10 mouse cellular contexts compared by ENCODE assay signal in genomic region chr5:112299399-112299798, GRCm38 (mm10). TPM values are rescaled to one million over a fixed set of nuclear protein-coding genes. Genes with fewer than 3 reads are reported as not detected.
DNase-seq lines count a peak whose midpoint lies in the region; ATAC-seq and TF ChIP-seq lines count a peak whose summit lies in the region.
"Had no signal": no experiment of that assay in that cellular context is flagged by ENCODE, and none has a peak within 500 bp of the region (broad histone marks: within the 10 kb centered on the region; RNA-seq: fewer than 3 reads in every experiment).

No protein-coding gene starts in this region.

- H3K4me2 ChIP-seq in heart, embryonic 15.5 days, result no peak overlapping the region
- H3K4me2 ChIP-seq in midbrain, embryonic 12.5 days (replicated peaks), result no peak overlapping the region
- no peak overlapping the region for H3K4me2 ChIP-seq in midbrain, embryonic 13.5 days (replicated peaks)
- no peak overlapping the region for H3K4me2 ChIP-seq in heart, postnatal 0 days (ENCODE audit: low read depth, low read length)
- H3K4me2 ChIP-seq in liver, postnatal 0 days (ENCODE audit: low read depth, low read length), result no peak overlapping the region
- H3K4me2 ChIP-seq: embryonic facial prominence, embryonic 13.5 days had no signal

- DNase-seq in heart, adult 8-10 months (ENCODE audit: low spot score), result no peak
- no peak for DNase-seq in heart, postnatal 0 days (ENCODE audit: low spot score)
- DNase-seq in liver, postnatal 0 days, result no peak
- no peak for DNase-seq in right cerebral cortex, postnatal 25 days
- DNase-seq: cerebellum, adult 9-10 months had no signal

- H3K36me3 ChIP-seq in heart, embryonic 15.5 days, result no peaks in the 10 kb centered on the region
- no peaks in the 10 kb centered on the region for H3K36me3 ChIP-seq in midbrain, embryonic 12.5 days
- H3K36me3 ChIP-seq in midbrain, embryonic 13.5 days, result no peaks in the 10 kb centered on the region
- H3K36me3 ChIP-seq in heart, postnatal 0 days (replicated peaks; ENCODE audit: control insufficient read depth, insufficient read depth, low read length), result no peaks in the 10 kb centered on the region; the same call in 1 of the 2 replicates
- no peaks in the 10 kb centered on the region for H3K36me3 ChIP-seq in liver, postnatal 0 days (replicated peaks; ENCODE audit: insufficient read depth, low read length)

- no peaks in the 10 kb centered on the region for H3K9me3 ChIP-seq in heart, embryonic 15.5 days (replicated peaks)
- no peaks in the 10 kb centered on the region for H3K9me3 ChIP-seq in midbrain, embryonic 12.5 days
- H3K9me3 ChIP-seq in midbrain, embryonic 13.5 days, result no peaks in the 10 kb centered on the region
- H3K9me3 ChIP-seq in heart, postnatal 0 days (replicated peaks; ENCODE audit: control insufficient read depth, low read length), result no peaks in the 10 kb centered on the region
- no peaks in the 10 kb centered on the region for H3K9me3 ChIP-seq in liver, postnatal 0 days (ENCODE audit: low read length)
- H3K9me3 ChIP-seq: embryonic facial prominence, embryonic 13.5 days had no signal

- H3K9ac ChIP-seq in heart, embryonic 15.5 days, result no peak overlapping the region
- H3K9ac ChIP-seq in midbrain, embryonic 12.5 days (replicated peaks), result no peak overlapping the region
- H3K9ac ChIP-seq in midbrain, embryonic 13.5 days (replicated peaks), result no peak overlapping the region
- no peak overlapping the region for H3K9ac ChIP-seq in heart, postnatal 0 days (replicated peaks; ENCODE audit: low read depth, low read length)
- no peak overlapping the region for H3K9ac ChIP-seq in liver, postnatal 0 days (replicated peaks)
- H3K9ac ChIP-seq: embryonic facial prominence, embryonic 13.5 days had no signal

- no peaks in the 10 kb centered on the region for H3K27me3 ChIP-seq in heart, embryonic 15.5 days
- no peaks in the 10 kb centered on the region for H3K27me3 ChIP-seq in midbrain, embryonic 12.5 days
- no peaks in the 10 kb centered on the region for H3K27me3 ChIP-seq in midbrain, embryonic 13.5 days
- H3K27me3 ChIP-seq in heart, postnatal 0 days (ENCODE audit: control insufficient read depth, insufficient read depth, low read length), result no peaks in the 10 kb centered on the region
- no peaks in the 10 kb centered on the region for H3K27me3 ChIP-seq in liver, postnatal 0 days (ENCODE audit: insufficient read depth, low read length)
- H3K27me3 ChIP-seq: embryonic facial prominence, embryonic 13.5 days had no signal

- no peak for TF ChIP-seq EP300 in heart, postnatal 0 days (IDR thresholded peaks at IDR 0.05; ENCODE audit: low read depth)
- no peak for TF ChIP-seq EP300 in liver, postnatal 0 days (IDR thresholded peaks at IDR 0.05; ENCODE audit: low read depth)

- TF ChIP-seq CTCF in heart, postnatal 0 days (IDR thresholded peaks at IDR 0.05; ENCODE audit: low read depth), result no peak
- TF ChIP-seq CTCF in liver, postnatal 0 days (IDR thresholded peaks at IDR 0.05; ENCODE audit: low read depth), result no peak

- WGBS in heart, embryonic 15.5 days, result 81% methylated on average over 4 of the region's 4 CpGs
- 88% methylated on average over 4 of the region's 4 CpGs for WGBS in midbrain, embryonic 12.5 days
- 87% methylated on average over 4 of the region's 4 CpGs for WGBS in midbrain, embryonic 13.5 days
- WGBS in heart, postnatal 0 days, result 78% methylated on average over 4 of the region's 4 CpGs
- WGBS in liver, postnatal 0 days (ENCODE audit: insufficient replicate concordance), result 65% methylated on average over 4 of the region's 4 CpGs

- ATAC-seq in heart, embryonic 15.5 days (replicated peaks; ENCODE audit: insufficient number of reproducible peaks, insufficient read depth, low FRiP score, low read depth), result no peak
- ATAC-seq in midbrain, embryonic 12.5 days (ENCODE audit: low FRiP score, low read depth), result no peak
- ATAC-seq in midbrain, embryonic 13.5 days, result no peak
- no peak for ATAC-seq in heart, postnatal 0 days (ENCODE audit: insufficient read depth, low read depth)
- ATAC-seq in liver, postnatal 0 days, result no peak
- ATAC-seq: forebrain, embryonic 16.5 days had no signal

- no peak overlapping the region for H3K4me3 ChIP-seq in heart, embryonic 15.5 days
- no peak overlapping the region for H3K4me3 ChIP-seq in midbrain, embryonic 12.5 days
- H3K4me3 ChIP-seq in midbrain, embryonic 13.5 days (replicated peaks), result no peak overlapping the region
- H3K4me3 ChIP-seq in heart, postnatal 0 days (ENCODE audit: low read depth, low read length), result no peak overlapping the region
- H3K4me3 ChIP-seq in liver, postnatal 0 days (ENCODE audit: low read depth, low read length), result no peak overlapping the region
- H3K4me3 ChIP-seq: embryonic facial prominence, embryonic 13.5 days had no signal

- peaks cover 65% of the 10 kb centered on the region for H3K4me1 ChIP-seq in heart, embryonic 15.5 days (replicated peaks)
- peaks cover 14% of the 10 kb centered on the region for H3K4me1 ChIP-seq in midbrain, embryonic 12.5 days
- peaks cover 13% of the 10 kb centered on the region for H3K4me1 ChIP-seq in midbrain, embryonic 13.5 days (replicated peaks)
- peaks cover 24% of the 10 kb centered on the region; the same call in 1 of the 2 replicates for H3K4me1 ChIP-seq in heart, postnatal 0 days (ENCODE audit: control insufficient read depth, insufficient read depth)
- peaks cover 76% of the 10 kb centered on the region for H3K4me1 ChIP-seq in liver, postnatal 0 days (ENCODE audit: insufficient read depth)

- H3K27ac ChIP-seq in heart, embryonic 15.5 days, result peak overlapping the region; percentile 72
- H3K27ac ChIP-seq in midbrain, embryonic 12.5 days (replicated peaks), result 0 out of 2 replicates have a peak overlapping the region, but pooled peaks have one; percentile 10
- no peak overlapping the region for H3K27ac ChIP-seq in midbrain, embryonic 13.5 days
- peak overlapping the region; percentile 60 for H3K27ac ChIP-seq in heart, postnatal 0 days (ENCODE audit: low read depth)
- H3K27ac ChIP-seq in liver, postnatal 0 days (ENCODE audit: low read depth), result peak overlapping the region; percentile 71
- H3K27ac ChIP-seq: embryonic facial prominence, embryonic 13.5 days had no signal

RNA-seq across cellular contexts. Expression of gene Tpst2, which starts 22.9 kb away (rescaled TPM):
- 38.5 and 47.8 TPM in 2 replicates for polyA plus RNA-seq in heart, embryonic 15.5 days (2015; fragmentation: Nextera tagmentation; extraction: Ambion mirVana)
- total RNA-seq in heart, adult 8-10 months (2022), result 10 to 100 TPM; 32.2 to 47.1 (median 37.1) TPM
- 29.4 and 31.1 TPM in 2 replicates for polyA plus RNA-seq in midbrain, embryonic 12.5 days (2016; fragmentation: Nextera tagmentation; extraction: Ambion mirVana)
- 24.4 and 25.4 TPM in 2 replicates for polyA plus RNA-seq in midbrain, embryonic 13.5 days (2015; fragmentation: Nextera tagmentation; extraction: Ambion mirVana)
- total RNA-seq in heart, postnatal 0 days (2014; rRNA removed; ENCODE audit: low replicate concordance), result 86.1 and 96.0 TPM in 2 replicates
- polyA plus RNA-seq in heart, postnatal 0 days (2015; fragmentation: Nextera tagmentation; extraction: Ambion mirVana), result 42.9 and 43.8 TPM in 2 replicates
- polyA plus RNA-seq in liver, postnatal 0 days (2015; fragmentation: Nextera tagmentation; extraction: Ambion mirVana), result 34.5 and 36.2 TPM in 2 replicates

RNA-seq across cellular contexts. Expression of gene Tfip11, which starts 26.8 kb away (rescaled TPM):
- polyA plus RNA-seq in heart, embryonic 15.5 days (2015; fragmentation: Nextera tagmentation; extraction: Ambion mirVana), result 15.2 and 19.6 TPM in 2 replicates
- total RNA-seq in heart, adult 8-10 months (2022), result 10 to 100 TPM; 17.0 to 19.1 (median 18.4) TPM
- 40.2 and 40.5 TPM in 2 replicates for polyA plus RNA-seq in midbrain, embryonic 12.5 days (2016; fragmentation: Nextera tagmentation; extraction: Ambion mirVana)
- polyA plus RNA-seq in midbrain, embryonic 13.5 days (2015; fragmentation: Nextera tagmentation; extraction: Ambion mirVana), result 35.9 and 36.3 TPM in 2 replicates
- total RNA-seq in heart, postnatal 0 days (2014; rRNA removed; ENCODE audit: low replicate concordance), result 6.5 and 11.4 TPM in 2 replicates
- 11.7 TPM in 2 replicates for polyA plus RNA-seq in heart, postnatal 0 days (2015; fragmentation: Nextera tagmentation; extraction: Ambion mirVana)
- 6.7 and 8.0 TPM in 2 replicates for polyA plus RNA-seq in liver, postnatal 0 days (2015; fragmentation: Nextera tagmentation; extraction: Ambion mirVana)

RNA-seq across cellular contexts. Expression of gene Srrd, which starts 43.4 kb away (rescaled TPM):
- polyA plus RNA-seq in heart, embryonic 15.5 days (2015; fragmentation: Nextera tagmentation; extraction: Ambion mirVana), result 20.7 and 28.8 TPM in 2 replicates
- 1 to 10 TPM; 7.8 to 9.4 (median 8.3) TPM for total RNA-seq in heart, adult 8-10 months (2022)
- 48.4 and 48.6 TPM in 2 replicates for polyA plus RNA-seq in midbrain, embryonic 12.5 days (2016; fragmentation: Nextera tagmentation; extraction: Ambion mirVana)
- 50.6 and 53.8 TPM in 2 replicates for polyA plus RNA-seq in midbrain, embryonic 13.5 days (2015; fragmentation: Nextera tagmentation; extraction: Ambion mirVana)
- total RNA-seq in heart, postnatal 0 days (2014; rRNA removed; ENCODE audit: low replicate concordance), result 57.9 and 65.2 TPM in 2 replicates
- 14.1 and 18.2 TPM in 2 replicates for polyA plus RNA-seq in heart, postnatal 0 days (2015; fragmentation: Nextera tagmentation; extraction: Ambion mirVana)
- polyA plus RNA-seq in liver, postnatal 0 days (2015; fragmentation: Nextera tagmentation; extraction: Ambion mirVana), result 9.4 and 10.6 TPM in 2 replicates

RNA-seq across cellular contexts. Expression of gene Hps4, which starts 43.5 kb away (rescaled TPM):
- 15.6 and 23.3 TPM in 2 replicates for polyA plus RNA-seq in heart, embryonic 15.5 days (2015; fragmentation: Nextera tagmentation; extraction: Ambion mirVana)
- total RNA-seq in heart, adult 8-10 months (2022), result 10 to 100 TPM in 2 of 4 experiments, 1 to 10 TPM in 2; 8.5 to 12.6 (median 10.2) TPM
- polyA plus RNA-seq in midbrain, embryonic 12.5 days (2016; fragmentation: Nextera tagmentation; extraction: Ambion mirVana), result 35.7 and 38.4 TPM in 2 replicates
- polyA plus RNA-seq in midbrain, embryonic 13.5 days (2015; fragmentation: Nextera tagmentation; extraction: Ambion mirVana), result 42.6 and 43.5 TPM in 2 replicates
- 12.5 and 16.1 TPM in 2 replicates for total RNA-seq in heart, postnatal 0 days (2014; rRNA removed; ENCODE audit: low replicate concordance)
- 12.6 and 13.5 TPM in 2 replicates for polyA plus RNA-seq in heart, postnatal 0 days (2015; fragmentation: Nextera tagmentation; extraction: Ambion mirVana)
- polyA plus RNA-seq in liver, postnatal 0 days (2015; fragmentation: Nextera tagmentation; extraction: Ambion mirVana), result 11.5 and 12.5 TPM in 2 replicates

RNA-seq across cellular contexts. Expression of gene Crybb1, which starts 43.8 kb away (rescaled TPM):
- polyA plus RNA-seq in heart, embryonic 15.5 days (2015; fragmentation: Nextera tagmentation; extraction: Ambion mirVana), result 1.6 and 2.1 TPM in 2 replicates
- 1 to 10 TPM; 2.0 to 3.4 (median 2.7) TPM for total RNA-seq in heart, adult 8-10 months (2022)
- polyA plus RNA-seq in midbrain, embryonic 12.5 days (2016; fragmentation: Nextera tagmentation; extraction: Ambion mirVana), result 1.3 and 1.9 TPM in 2 replicates
- polyA plus RNA-seq in midbrain, embryonic 13.5 days (2015; fragmentation: Nextera tagmentation; extraction: Ambion mirVana), result 2.7 and 3.3 TPM in 2 replicates
- total RNA-seq in heart, postnatal 0 days (2014; rRNA removed; ENCODE audit: low replicate concordance), result not detected in 2 replicates
- polyA plus RNA-seq in heart, postnatal 0 days (2015; fragmentation: Nextera tagmentation; extraction: Ambion mirVana), result 0.26 and 0.54 TPM in 2 replicates
- 0.33 TPM in 1 of 2 replicates, not detected in the other for polyA plus RNA-seq in liver, postnatal 0 days (2015; fragmentation: Nextera tagmentation; extraction: Ambion mirVana)
